Mouse (Mus musculus) liver, postnatal 0 days (tissue): ENCODE data around the gene Dst. TPM values are rescaled to one million over a fixed set of nuclear protein-coding genes. Genes with fewer than 3 reads are reported as not detected.
A peak's percentile ranks its signal among the peaks of the same experiment; 100 is the strongest.

ENCODE experiments used
- ATAC-seq: fragments of 200-750 bp; cut with Nextera tagmentation; 2 replicates; pipeline ENCODE4 v1.8.0; 2017; ENCODE audit warnings: mild to moderate bottlenecking, moderate library complexity
- DNase-seq: peaks from one replicate; pipeline ENCODE4 v3.0.0-alpha.2; 2016
- H3K27ac ChIP-seq: fragments of 300-500 bp; sonication (generic); 2 replicates; pipeline ENCODE4 v1.5.1; 2014; ENCODE audit warnings: antibody characterized with exemption, moderate library complexity, mild to moderate bottlenecking, low read depth
- H3K27me3 ChIP-seq: fragments of 300-500 bp; sonication (generic); 2 replicates; pipeline ENCODE4 v1.6.1; 2014; ENCODE audit warnings: low read length, control low read depth, mixed read lengths; ENCODE audit not compliant: insufficient read depth
- H3K36me3 ChIP-seq: fragments of 300-500 bp; sonication (generic); replicated peaks from 2 replicates; pipeline ENCODE4 v1.6.1; 2014; ENCODE audit warnings: mild to moderate bottlenecking, control low read depth, low read length, moderate library complexity, mixed read lengths; ENCODE audit not compliant: insufficient read depth
- H3K4me1 ChIP-seq: fragments of 300-500 bp; sonication (generic); 2 replicates; pipeline ENCODE4 v1.6.1; 2014; ENCODE audit warnings: antibody characterized with exemption, mild to moderate bottlenecking, control low read depth; ENCODE audit not compliant: insufficient read depth
- H3K4me2 ChIP-seq: fragments of 300-500 bp; sonication (generic); 2 replicates; pipeline ENCODE4 v1.6.1; 2014; ENCODE audit warnings: low read depth, mild to moderate bottlenecking, low read length, moderate library complexity, mixed read lengths
- H3K4me3 ChIP-seq: fragments of 300-500 bp; sonication (generic); 2 replicates; pipeline ENCODE4 v1.5.1; 2014; ENCODE audit warnings: low read depth, low read length
- H3K9ac ChIP-seq: fragments of 300-500 bp; sonication (generic); replicated peaks from 2 replicates; pipeline ENCODE4 v1.6.1; 2014; ENCODE audit warnings: mild to moderate bottlenecking, moderate library complexity
- H3K9me3 ChIP-seq: fragments of 300-500 bp; sonication (generic); 2 replicates; pipeline ENCODE4 v1.6.1; 2016; ENCODE audit warnings: mild to moderate bottlenecking, control low read depth, low read length, mixed read lengths
- CTCF ChIP-seq: sonication (generic); IDR thresholded peaks from 2 replicates; pipeline ENCODE4 v1.5.1; 2016; ENCODE audit warnings: antibody characterized with exemption, low read depth
- EP300 ChIP-seq: IDR thresholded peaks from 2 replicates; pipeline ENCODE4 v1.6.1; 2016; ENCODE audit warnings: antibody characterized with exemption, low read depth, mild to moderate bottlenecking
- WGBS: fragments of 180-500 bp; shearing (Covaris S2); extraction: QIAGEN DNeasy Blood & Tissue Kit; methylation state at CpG from one replicate; pipeline ENCODE4 v1.1.7; 2014; ENCODE audit not compliant: insufficient replicate concordance; 5-methylcytosine and 5-hydroxymethylcytosine counted together
- polyA plus RNA-seq: library from polyadenylated mRNA; unstranded; fragments of >200 nt; fragmentation: Nextera tagmentation; extraction: Ambion mirVana; gene quantifications from 2 replicates; pipeline ENCODE4 v1.2.1, GENCODE M21; 2015

Gene Dst
- polyA plus RNA-seq = 6.0 and 6.4 TPM in 2 replicates

DNA sequence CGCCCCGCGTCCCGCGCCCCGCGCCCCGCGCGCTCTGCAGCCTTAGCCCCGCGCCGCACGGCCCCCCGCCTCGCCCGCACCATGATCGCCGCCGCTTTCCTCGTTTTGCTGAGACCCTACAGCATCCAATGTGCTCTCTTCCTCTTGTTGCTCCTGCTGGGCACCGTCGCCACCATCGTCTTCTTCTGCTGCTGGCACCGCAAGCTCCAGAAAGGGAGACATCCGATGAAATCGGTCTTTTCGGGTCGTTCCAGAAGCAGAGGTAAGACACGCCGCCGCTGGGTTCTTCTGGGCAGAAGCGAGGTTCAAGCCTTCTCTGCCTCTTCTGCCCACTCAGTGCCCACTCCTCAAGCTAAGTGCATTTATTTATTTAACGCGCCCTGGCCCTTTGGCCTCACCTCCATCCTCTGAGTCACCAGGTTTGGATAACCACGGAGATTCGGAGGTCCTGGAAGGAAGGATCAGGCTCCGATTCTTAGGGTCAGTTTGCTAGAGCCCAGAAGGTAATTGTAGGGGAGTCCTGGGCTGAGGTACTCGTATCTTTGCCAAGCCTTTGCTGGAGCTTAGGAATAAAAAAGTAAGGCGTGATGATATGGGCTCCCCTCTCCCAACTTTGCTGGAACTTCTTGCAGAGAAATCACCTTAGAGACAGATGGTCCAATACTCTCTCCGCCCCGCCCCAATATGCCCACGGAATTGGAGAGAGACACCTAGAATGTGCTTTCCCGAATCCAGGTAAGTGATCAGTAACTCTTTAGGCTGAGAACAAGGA lies at the start of gene Dst:
TSS of gene Dst (plus strand) at position 35 of the 772 bp plus-strand sequence.
- DNase-seq = no peak
- Histone ChIP-seq H3K27me3 (peaks cover 38% of the 10 kb centered on the region), H3K27ac (no peak within 1 kb of the TSS), H3K9me3 (no peaks in the 10 kb centered on the region), H3K36me3 (no peaks in the 10 kb centered on the region), H3K4me1 (peaks cover 4% of the 10 kb centered on the region; the same call in 1 of the 2 replicates), H3K4me3 (peak within 1 kb of the TSS; percentile 57), H3K9ac (no peak within 1 kb of the TSS), H3K4me2 (peak within 1 kb of the TSS; percentile 90)
- no peak for ATAC-seq
- 4% methylated on average over 43 of the region's 44 CpGs for WGBS
- no peak for TF ChIP-seq CTCF

- H3K36me3 ChIP-seq = no peaks in the 10 kb centered on the region
- TF ChIP-seq EP300 (no peak), CTCF (no peak)
- H3K9me3 ChIP-seq = no peaks in the 10 kb centered on the region
- H3K4me2 ChIP-seq = no peak overlapping the region
- no peak overlapping the region for H3K9ac ChIP-seq
- DNase-seq (no peak), ATAC-seq (no peak)
- no peak overlapping the region for H3K4me3 ChIP-seq
- H3K27me3 ChIP-seq = no peaks in the 10 kb centered on the region
- no peak overlapping the region for H3K27ac ChIP-seq
- 74% methylated on average over 2 of the region's 2 CpGs for WGBS
- H3K4me1 ChIP-seq = no peaks in the 10 kb centered on the region
Measured at GRCm38 (mm10) chr1:33869031-33869430, 39.0 kb upstream of the Dst start.

DNA sequence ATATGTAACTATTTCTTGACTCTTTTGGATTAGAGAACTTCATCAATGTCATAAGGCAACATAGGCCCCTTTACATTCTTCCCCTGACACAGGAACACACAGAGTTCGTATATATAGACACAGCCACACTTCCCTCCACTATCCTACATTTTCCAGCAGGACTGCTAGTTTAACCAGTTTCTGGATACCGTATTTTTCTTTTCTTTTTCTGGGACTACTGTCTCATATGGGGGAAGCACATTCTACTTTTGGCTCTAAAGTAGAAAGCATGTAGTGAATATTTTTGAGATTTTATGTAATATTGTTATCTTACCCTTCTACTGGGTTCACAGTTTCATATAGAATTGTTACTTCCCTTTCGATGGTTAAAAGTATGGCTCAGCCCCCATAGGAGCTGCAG lies 38.6 kb upstream of the Dst start:
- Histone ChIP-seq H3K9ac (no peak overlapping the region), H3K4me1 (no peaks in the 10 kb centered on the region), H3K9me3 (no peaks in the 10 kb centered on the region), H3K27ac (no peak overlapping the region), H3K4me2 (no peak overlapping the region), H3K36me3 (no peaks in the 10 kb centered on the region), H3K27me3 (no peaks in the 10 kb centered on the region), H3K4me3 (no peak overlapping the region)
- 71% methylated on average over 3 of the region's 3 CpGs for WGBS
- TF ChIP-seq EP300 = no peak
- no peak for TF ChIP-seq CTCF
- DNase-seq (no peak), ATAC-seq (no peak)

GRCm38 (mm10) chr1:33873561-33873960 lies 34.5 kb upstream of the Dst start:
- H3K36me3 ChIP-seq = no peaks in the 10 kb centered on the region
- H3K27ac ChIP-seq = no peak overlapping the region
- ATAC-seq = no peak
- 73% methylated on average over 5 of the region's 5 CpGs for WGBS
- TF ChIP-seq CTCF (no peak), EP300 (no peak)
- H3K4me1 ChIP-seq = no peaks in the 10 kb centered on the region
- DNase-seq = no peak
- no peaks in the 10 kb centered on the region for H3K9me3 ChIP-seq
- no peak overlapping the region for H3K4me2 ChIP-seq
- H3K9ac ChIP-seq = no peak overlapping the region
- H3K4me3 ChIP-seq = no peak overlapping the region
- no peaks in the 10 kb centered on the region for H3K27me3 ChIP-seq

DNA sequence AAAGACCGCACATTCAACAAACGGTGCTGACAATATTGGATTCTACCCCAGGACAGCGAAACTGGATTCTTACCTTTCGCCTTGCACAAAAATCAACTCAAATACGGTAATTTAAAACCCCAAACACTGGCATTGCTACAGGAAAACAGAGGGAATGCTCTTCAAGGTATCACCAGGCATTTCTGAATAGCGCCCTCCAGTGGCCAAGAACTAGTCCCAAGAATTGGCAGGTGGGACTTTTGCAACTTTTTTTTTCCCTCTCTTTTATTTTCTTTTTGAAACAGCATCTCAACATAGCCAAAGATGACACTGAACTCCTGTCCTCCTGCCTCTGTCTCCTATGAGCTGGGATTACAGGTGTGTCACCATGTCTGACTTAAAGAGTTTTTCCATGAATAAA lies 32.3 kb upstream of the Dst start:
- H3K27me3 ChIP-seq = no peaks in the 10 kb centered on the region
- H3K4me2 ChIP-seq = no peak overlapping the region
- TF ChIP-seq CTCF (peak; percentile 48), EP300 (no peak)
- DNase-seq (peak; percentile 26), ATAC-seq (no peak)
- H3K9me3 ChIP-seq = no peaks in the 10 kb centered on the region
- H3K4me3 ChIP-seq = no peak overlapping the region
- no peaks in the 10 kb centered on the region for H3K4me1 ChIP-seq
- no peak overlapping the region for H3K27ac ChIP-seq
- H3K9ac ChIP-seq = no peak overlapping the region
- 51% methylated on average over 6 of the region's 6 CpGs for WGBS
- H3K36me3 ChIP-seq = no peaks in the 10 kb centered on the region

- Histone ChIP-seq H3K36me3 (no peaks in the 10 kb centered on the region), H3K27me3 (no peaks in the 10 kb centered on the region), H3K9ac (no peak overlapping the region), H3K4me2 (no peak overlapping the region), H3K4me1 (no peaks in the 10 kb centered on the region), H3K4me3 (no peak overlapping the region), H3K27ac (no peak overlapping the region), H3K9me3 (no peaks in the 10 kb centered on the region)
- no peak for DNase-seq
- WGBS = 81% methylated on average over 3 of the region's 3 CpGs
- TF ChIP-seq EP300 (no peak), CTCF (no peak)
- no peak for ATAC-seq
Measured at GRCm38 (mm10) chr1:33876416-33876815, 31.6 kb upstream of the Dst start.

- Histone ChIP-seq H3K4me2 (no peak overlapping the region), H3K9me3 (no peaks in the 10 kb centered on the region), H3K4me3 (no peak overlapping the region), H3K27me3 (no peaks in the 10 kb centered on the region), H3K9ac (no peak overlapping the region), H3K4me1 (no peaks in the 10 kb centered on the region), H3K27ac (no peak overlapping the region), H3K36me3 (no peaks in the 10 kb centered on the region)
- WGBS = 73% methylated on average over 7 of the region's 7 CpGs
- TF ChIP-seq EP300 (no peak), CTCF (no peak)
- DNase-seq (no peak), ATAC-seq (no peak)
Measured at GRCm38 (mm10) chr1:33878170-33878569, 29.9 kb upstream of the Dst start.
